Mouse (Mus musculus) CD4-positive, CD25-positive, alpha-beta regulatory T cell, adult 4 months (primary cell): ENCODE results near the gene Il1rn. TPM values are rescaled to one million over a fixed set of nuclear protein-coding genes. Genes with fewer than 3 reads are reported as not detected.
A peak's percentile ranks its signal among the peaks of the same experiment; 100 is the strongest.

Experiments used
- ATAC-seq: one replicate; pipeline ENCODE4 v1.8.0; 2017
- polyA plus RNA-seq, 2 experiments: library from polyadenylated mRNA; unstranded; fragments of 100-300 nt; shearing (Covaris generic); gene quantifications; one replicate each; pipeline ENCODE4 v1.2.1; 2017

The Il1rn gene
- 1 to 10 TPM; 1.9 to 4.8 TPM for polyA plus RNA-seq

DNA sequence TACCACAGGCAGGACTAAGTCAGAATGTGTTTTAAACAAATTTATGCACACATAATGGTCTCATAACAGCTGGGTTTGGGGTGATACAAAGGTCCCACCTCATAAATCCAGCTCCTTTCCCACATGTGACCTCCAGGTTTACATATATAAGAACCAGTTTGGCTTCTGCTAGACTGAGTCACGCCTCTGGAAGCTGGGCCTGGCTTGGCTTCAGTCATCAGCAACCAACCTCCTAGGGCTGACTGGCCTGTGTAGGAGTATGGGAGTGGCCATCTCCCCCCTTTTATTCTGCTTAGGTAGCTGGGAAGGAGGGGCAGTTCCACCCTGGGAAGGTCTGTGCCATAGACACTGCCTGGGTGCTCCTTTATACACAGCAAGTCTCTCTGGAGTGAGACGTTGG is at the start of gene Il1rn:
Gene Il1rn, plus strand, starts transcription at position 309 of the 400 bp plus-strand sequence.
- ATAC-seq, result no peak

DNA sequence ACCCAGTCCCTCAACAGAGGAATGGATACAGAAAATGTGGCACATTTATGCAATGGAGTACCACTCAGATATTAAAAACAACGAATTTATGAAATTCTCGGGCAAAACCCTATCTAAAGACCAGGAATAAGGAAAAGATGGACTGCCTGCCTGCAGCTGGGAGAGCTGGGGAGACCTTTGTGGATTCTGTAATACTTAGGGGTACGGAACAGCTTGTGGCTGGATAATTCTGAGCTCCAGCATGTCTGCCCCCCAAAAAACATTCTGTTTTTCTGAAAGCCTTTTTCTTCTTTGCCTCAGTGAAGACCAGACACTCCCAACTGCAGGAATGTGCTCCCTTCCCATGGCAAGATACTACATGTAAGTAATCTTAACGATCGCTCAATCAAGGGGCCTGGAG is 45.8 kb upstream of the Il1rn start, which contains the start of gene Il1f10:
Gene Il1f10, plus strand, starts transcription at position 301 of the 400 bp plus-strand sequence.
- no peak for ATAC-seq

DNA sequence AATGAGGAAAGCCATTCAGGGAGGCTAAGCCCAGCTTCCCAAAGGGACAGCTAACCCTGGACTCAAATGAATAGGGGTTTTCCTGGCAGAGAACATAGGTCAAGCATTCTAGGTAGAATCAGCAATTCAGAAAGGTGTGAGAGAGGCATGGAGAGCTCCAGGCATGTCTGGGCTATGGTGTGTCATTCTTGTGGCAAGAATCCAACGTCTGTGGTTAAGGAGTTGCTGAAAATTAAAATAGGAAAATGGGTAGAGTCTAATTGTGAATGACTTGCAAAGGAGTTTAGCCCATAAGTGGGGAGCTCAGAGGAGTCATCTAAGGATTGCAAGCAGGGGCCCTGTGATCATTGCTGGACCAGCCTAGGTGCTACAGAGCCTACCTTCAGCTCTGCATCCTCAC is 42.0 kb upstream of the Il1rn start:
- no peak for ATAC-seq

DNA sequence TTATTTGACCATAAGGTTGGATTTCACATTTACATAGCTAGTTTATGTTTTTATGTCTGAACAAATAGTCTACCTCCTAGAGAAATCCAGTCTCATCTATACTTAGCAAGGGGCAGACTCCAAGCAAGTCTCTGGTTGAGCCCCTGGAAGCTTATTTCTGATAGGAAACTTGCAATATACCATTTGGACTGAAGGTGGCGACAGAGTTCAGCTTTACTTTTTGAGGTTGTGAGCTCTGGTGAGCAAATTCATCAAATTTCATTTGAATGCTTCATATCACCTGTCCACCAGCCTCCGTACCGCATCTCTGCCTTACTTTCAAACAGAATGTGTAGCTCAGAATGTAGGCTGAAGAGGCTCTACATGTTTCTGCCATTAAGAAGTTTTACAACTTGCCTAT is 39.8 kb upstream of the Il1rn start:
- ATAC-seq, result no peak

DNA sequence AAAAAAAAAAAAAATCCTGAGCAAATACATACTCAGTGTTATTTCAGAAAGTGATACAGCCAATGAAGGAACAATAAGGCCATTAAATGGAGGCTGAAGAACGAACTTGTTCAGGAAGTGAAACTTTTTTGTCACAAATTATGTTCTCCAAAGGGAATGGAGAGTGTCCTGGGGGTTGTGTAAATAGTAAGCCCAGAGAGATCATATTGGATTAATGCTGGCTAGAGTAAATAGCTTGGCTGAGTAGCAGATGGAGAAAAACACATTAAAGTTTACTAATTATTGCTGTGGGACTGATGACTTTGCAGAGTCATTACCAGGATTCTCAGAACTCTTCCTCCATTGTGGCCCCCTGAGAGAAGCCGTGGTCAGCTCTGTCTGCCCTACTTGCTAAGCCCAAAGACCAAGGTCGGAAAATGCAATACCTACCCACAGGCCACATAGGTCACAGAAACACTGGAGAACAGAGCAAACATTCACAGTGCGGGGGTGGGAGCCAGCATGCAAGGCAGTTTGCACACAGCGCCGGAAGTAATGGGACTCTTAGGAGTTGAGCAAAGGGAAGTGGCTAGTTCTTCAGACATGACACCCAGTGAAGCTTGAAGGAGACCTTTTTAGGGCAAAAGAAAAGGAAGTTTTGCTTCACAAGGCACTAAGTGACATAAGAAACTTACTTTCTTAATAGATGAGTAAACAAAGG is 25.2 kb upstream of the Il1rn start:
- no peak for ATAC-seq

DNA sequence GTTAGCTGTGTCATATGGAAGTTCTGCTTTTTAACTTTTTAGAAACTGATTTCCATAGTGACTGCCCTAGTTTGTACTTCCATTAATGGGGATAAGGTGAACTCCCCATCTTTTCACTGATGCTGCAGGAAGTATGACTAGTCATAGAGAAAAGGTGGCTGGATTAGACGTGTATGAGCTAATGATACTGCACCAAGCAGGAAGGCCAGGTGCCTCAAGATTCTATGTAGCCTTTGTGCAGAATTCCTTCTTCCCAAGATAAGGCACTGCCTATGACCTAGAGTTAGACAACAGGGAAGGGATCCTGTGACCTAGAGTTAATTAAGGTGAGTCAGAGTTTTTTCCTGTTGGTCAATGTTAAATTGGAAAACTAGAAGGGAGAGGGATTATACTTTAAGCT is 19.7 kb upstream of the Il1rn start:
- ATAC-seq, result no peak

DNA sequence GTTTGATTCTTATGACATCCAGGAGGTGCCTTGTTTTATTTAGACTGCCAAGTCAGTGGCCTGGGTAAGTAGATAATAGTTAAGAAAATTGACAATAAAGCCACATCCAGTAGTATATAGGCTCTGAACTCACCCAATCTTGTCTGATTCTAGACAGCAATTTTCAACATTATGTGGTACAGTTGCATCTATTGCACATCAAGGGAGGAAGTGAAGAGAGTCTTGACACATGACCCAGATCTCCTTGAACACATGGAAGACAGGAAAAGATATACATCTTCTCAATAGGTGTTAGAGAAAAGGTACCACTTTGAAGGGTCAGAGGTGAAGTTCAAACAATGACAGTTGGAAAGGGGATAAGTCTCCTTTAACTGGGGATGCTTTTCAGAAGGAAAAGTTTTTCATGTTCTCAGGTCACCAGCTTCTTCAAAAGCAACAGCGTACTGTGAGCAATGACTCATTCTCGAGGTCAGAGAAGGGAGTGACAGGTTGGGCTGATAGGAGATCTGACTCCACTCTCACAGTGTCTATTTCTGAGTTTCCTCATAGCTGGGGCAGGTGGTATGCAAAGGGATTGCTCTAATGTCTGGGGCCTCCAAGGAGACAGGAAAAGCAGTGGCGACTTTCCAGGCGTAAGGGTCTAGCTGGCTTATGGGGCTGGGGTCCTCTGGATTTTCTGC is 18.6 kb upstream of the Il1rn start:
- ATAC-seq, result no peak

DNA sequence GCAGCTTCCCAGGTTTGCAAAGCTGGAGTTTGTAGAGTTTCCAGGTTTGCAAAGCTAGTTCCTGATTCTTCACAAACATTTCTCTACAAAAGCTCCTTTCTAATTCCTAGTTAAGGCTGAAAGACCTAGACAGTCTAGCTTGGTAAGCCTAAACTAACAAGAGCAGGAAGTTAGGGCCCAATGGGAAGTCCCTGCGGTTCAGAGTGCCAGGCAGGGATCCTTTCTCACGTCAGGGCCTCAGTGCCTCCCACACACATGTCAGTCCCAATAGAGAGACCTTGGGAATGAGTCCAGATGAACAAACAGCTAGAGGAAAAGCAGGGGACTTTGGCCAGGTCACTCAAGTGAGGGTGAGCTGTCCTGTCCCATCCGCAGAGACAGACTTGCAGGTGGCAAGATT is 1.3 kb upstream of the Il1rn start:
- ATAC-seq, result peak; percentile 60

DNA sequence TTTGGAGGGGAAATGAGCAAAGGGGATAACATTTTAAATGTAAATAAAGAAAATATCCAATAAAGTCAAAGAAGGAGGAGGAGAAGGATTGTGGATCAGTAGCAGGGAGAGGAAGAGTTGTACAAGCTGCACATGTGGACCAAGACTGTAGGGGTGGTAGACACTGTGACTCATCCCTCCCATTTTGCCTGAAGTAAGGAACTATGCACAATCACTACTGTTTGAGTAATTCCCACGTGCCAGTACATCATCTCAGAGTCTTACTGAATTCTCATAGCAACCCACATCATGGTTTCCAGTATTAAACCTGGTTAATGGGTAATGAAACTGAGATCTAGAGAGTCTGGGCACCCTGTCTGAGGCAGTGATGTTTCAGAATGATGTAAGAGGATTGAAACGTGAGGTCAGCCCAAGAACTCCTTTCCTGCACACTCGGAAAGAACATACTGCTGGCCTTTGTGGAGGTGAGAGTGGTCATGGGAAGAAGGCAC is 4.8 kb downstream of the Il1rn start:
- ATAC-seq, result no peak

DNA sequence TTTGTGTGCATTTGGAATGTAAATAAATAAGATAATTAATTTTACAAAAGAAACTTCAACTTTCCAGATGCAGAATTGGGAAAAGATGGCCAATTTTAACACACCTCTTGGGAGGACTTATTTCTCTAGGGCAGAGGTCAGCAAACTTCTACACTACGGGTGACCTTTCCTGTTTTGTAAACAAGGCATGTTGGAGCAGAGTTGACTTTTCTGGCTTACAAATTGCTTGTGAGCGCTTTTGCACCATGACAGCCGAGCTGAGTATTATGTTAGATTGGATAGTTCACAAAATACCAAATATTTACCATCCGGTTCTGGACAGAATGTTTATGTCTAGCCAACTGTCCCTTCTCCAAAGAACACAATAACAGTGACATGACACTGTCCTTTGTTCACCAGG is 8.0 kb downstream of the Il1rn start:
- ATAC-seq, result no peak

DNA sequence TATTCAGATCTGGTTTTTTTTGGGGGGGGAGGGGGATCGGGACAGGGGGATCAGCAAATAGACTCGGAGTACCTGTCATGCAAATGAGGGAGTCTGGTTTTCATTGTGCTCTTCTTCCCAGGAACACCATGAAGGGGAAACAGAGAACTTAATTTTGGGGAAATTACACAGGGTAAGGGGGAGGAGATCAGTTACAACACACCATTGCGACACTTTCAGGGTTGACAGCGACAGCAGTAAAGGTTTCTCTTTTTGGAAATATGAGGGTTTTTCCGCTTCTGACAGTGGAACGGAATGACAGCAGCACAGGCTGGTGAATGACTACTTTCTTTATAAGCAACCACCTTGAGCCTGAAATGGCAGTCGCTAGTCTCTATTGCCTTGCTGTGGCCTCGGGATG is 8.4 kb downstream of the Il1rn start:
- ATAC-seq, result no peak

DNA sequence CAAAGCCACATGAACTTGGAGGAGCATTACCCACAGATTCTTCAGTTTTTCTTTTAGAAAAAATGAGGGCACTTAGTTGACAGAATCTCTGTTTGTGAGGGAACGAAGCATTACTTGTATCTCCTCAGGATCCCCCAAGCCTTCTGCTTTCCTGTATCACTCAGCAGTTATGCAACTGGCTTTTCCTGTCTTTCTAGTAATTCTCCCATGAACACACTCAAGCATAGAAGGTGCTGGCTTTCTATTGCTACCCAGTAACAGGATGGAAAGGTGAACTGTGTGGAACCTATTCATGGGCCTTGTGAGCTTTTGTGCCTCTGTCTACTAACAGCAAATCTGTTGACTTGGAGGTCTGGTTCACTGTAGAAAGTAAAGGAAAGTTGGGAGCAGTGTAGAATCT is 11.3 kb downstream of the Il1rn start:
- no peak for ATAC-seq

DNA sequence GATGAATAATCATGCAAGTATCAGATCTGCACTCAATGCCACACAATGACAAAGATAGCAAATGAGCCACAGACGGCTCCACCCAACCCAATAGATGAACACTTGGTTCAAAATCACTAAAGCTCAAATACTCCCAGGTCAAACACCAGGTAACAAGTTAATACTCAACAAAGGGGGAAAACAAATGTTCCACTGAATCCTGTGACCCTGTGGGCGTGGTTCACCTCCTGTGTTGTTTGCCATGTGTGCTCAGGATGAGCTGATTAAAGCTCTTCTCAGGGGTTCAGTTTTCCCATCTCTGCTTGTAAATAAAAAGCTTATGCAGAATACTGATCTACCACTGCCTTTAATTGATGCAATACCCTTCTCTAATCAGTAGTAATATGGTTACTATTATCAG is 14.5 kb downstream of the Il1rn start:
- no peak for ATAC-seq

DNA sequence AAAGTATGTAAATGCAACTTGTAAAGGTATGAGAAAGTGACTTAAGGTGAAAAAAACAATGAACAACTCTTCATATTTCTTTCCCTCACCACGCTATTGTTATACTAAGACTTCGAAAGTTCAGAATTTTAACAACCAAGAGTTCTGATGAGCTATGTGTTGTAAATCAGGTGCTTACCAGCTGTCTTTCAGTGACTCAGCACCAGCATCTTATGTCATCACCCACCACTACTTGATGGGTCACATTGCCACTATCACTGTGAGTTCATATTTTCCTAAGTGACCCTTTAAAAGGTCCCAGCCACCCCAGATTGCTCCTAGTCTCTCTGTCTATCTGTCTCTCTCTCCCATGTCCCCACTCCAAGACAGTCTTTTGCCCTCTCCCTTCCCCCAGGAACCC is 16.4 kb downstream of the Il1rn start:
- ATAC-seq, result no peak

DNA sequence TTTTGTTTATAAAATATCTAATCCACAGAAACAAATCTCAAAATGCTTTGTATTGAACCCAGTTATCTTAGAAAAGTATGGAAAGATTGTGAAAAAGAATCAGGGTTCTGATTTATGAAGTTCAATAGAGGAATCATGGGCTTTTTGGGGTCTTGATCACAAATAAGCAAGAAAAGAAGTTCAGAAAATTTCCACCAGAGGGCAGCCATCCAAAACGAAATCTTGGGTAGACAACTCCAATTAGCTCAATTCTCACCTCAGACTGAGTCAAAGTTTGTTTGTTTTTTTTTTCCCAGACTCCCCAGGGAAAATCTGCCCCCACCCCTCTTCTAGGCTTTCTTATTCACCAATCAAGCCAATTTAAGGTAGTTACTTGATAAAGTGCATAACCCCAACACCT is 21.0 kb downstream of the Il1rn start:
- peak; percentile 52 for ATAC-seq

DNA sequence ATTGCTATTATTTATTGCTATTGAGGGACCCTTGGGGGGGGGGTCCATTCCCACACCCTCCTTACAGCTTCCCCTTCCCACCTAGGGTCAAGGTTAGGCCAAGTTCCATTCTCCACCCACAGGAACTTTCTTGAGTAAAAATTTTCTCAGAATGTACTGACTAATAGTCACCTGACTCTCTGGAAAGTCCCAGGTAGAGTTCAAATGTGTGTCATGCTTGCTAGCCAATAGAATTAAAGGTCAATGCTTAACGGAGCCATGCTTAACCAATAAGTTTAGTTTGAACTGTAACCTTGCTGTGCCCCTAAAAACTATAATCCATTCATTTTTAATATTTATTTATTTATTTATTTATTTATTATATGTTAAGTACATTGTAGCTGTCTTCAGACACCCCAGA is 22.7 kb downstream of the Il1rn start:
- peak; percentile 88 for ATAC-seq

DNA sequence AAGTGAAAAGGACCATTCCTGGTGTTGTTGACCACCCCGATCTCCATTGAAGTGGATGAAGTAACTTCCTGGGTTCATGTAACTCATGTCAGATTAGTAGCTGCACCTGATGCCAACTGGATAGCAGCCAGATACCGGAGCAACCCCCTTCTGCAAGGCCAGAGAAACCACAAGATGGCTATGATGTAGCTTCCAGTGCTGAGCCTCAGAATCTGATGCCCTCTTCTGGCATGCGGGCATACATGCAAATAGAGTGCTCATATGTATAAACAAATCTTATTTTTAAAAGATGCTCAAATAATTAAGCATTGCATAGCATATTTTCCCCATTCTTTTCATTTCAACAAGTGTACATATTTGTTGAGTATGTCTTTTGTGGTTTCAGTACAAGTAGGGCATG is 27.2 kb downstream of the Il1rn start:
- ATAC-seq, result no peak

DNA sequence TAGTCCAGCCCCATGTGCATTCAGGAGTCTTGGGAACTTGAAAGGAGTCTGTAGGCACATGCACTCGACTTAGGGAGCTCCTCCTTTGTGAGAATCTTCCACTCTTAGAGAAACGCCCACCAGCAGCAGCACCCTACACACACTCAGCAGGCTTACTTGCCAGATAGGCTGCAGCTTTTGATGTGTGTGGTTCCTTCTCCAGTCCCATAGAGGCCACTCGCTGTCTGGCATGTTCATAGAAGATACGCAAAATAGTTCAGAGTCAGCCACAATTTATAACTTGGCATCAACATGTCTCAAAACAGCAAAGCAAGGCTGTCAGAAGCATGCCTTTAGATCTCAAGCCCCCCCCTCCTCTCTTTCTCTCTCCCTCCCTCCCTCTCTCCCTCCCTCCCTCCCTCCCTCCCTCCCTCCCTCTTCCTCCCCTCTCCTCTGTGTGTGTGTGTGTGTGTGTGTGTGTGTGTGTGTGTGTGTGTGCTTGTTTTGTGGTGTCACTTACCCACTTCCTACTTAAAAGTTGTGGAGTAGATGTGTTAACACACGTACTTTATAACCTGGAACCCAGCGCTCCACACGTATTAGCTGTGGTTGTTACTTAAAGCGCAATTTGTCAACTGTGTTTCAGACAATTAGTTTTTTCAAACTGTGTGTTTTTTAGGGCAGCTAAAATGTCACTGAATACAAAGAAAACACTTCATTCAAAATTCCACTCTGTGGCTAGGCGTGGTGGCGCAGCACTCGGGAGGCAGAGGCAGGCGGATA is 29.7 kb downstream of the Il1rn start:
- peak; percentile 46 for ATAC-seq

DNA sequence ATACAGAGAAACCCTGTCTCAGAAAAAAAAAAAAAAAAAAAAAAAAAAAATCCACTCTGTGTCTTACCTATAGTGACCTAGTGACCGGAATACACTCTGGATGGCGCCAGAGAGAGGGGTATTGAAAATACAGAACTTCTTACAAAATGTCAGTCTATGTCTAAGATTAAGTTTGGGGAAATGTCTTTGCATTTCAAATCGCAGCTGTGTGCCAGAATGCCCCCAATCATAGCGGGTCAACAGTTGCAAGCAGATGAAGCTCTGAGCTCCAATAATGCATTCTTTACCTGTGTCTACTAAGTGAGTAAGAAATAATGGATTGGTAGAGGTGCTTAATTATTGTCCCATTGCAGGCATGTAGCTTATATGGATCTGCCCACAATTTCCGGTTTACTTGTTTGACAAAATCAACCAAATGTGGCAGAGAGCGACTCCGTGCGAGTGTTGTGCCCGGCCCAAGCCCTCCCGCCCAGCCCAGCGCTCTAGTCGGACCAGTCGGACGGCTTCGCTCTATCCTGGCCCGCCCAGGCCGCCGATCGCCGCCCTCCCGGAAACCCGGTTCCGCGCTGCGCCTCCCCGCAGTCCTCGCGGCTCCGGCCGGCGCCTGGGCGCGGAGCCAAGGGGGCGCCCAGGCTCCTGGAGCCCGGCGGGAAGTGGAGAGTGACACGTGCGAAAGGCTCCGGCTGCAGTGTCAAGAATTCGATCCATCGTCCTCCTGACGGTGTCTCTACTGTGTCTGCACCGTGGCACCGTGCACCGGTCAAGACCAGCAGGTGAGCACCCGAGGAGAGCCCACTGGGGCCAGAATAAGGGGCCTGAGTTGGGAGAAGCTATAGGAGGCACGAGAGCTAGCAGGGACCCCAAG is 30.6 kb downstream of the Il1rn start, which contains the start of gene Psd4:
Gene Psd4, plus strand, starts transcription at position 551 of the 865 bp plus-strand sequence.
- ATAC-seq, result peak; percentile 63

DNA sequence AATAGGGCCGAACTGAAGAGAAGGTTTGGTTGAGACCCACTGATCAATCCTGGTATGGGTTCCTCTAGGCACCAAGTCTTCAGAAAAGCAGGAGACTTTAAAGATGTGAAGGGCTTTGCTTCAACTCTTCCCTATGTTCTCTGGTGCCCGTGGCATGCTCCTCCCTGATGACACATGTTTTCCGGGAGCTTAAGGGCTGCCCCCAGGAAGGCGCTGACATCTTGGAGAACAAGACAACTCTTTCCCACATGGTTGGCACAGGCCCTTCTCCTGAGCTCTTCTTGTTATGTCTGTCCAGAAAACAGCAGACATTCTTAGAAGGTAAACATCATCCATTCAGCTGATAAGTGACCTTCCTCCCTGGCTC is 31.2 kb downstream of the Il1rn start:
- ATAC-seq, result no peak

DNA sequence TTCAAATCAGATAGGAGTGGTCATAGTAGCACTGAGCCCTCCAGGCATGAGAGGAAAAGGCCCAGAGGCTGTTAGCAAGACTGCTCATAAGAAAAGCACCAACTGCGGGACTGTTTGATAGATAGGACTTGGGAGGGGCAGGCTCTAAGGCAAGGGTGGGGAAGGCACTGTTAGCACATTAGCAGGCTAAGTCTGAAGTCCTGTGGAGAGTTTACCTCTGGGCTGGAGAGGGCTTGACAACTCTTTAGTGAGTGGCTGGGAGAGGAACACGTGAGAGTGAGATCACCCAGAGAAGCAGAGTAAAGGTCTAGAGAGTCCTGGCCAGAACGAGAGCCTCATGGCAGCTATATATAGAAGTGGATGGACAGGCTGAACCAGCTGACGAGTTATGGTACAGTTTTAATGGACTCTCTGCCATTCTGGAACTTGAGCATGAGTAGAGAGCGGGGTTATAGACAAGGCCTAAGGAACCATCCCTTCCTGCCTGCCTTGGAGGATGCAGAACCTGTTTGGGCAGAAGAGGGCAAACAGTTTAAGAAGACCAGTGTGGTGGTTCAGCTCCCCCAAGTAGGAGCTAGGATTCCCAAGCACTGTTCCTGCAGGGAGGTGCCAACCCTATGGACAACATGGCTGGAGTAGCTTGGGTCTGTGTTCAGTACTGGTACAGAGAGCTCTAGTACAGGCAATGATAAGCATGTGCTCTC is 42.2 kb downstream of the Il1rn start:
- ATAC-seq, result no peak
